Mouse (Mus musculus) spleen, adult 2 months (tissue): Measurements from ENCODE around the gene Ccdc34.

Experiments used
- CTCF ChIP-seq: fragments of 200-500 bp; IDR thresholded peaks from 2 replicates; pipeline ENCODE4 v1.5.1; 2011; ENCODE audit warnings: mild to moderate bottlenecking, inconsistent platforms; ENCODE audit not compliant: insufficient read depth, insufficient read length, insufficient replicate concordance; ENCODE audit errors: extremely low read depth
- POLR2A ChIP-seq: fragments of 200-500 bp; IDR thresholded peaks from 2 replicates; pipeline ENCODE4 v1.6.1; 2011; ENCODE audit warnings: low read depth, low read length, inconsistent platforms

DNA sequence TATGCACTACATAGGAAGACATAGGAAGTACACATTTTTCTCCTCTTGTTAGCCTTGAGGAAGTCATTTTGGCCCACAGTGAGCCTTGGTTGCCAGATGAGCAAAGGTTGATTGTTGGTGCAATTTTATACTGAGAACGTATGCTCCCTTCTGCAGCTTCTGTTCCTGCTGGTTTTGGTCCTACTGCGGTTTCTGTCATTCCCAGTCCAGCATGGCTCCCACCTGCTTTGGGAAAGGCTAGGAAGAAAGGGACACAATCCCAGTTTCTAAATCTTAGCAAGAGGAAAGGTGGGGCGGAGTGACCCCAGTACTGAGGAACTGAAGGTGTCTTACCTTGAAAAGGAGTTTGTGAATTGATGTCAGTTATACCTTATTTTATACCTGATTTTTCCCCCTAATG lies 48.2 kb upstream of the Ccdc34 start:
- no peak for TF ChIP-seq POLR2A
- no peak for TF ChIP-seq CTCF
